Mouse (Mus musculus): ENCODE results near the gene Mrgprf.

- TF ChIP-seq MAFK (IDR thresholded peaks at IDR 0.05; ENCODE audit: insufficient read depth, low read depth, low read length): no peak
- TF ChIP-seq CHD2 (IDR thresholded peaks at IDR 0.05; ENCODE audit: low read depth, low read length): no peak
- no peak for TF ChIP-seq ZNF384 (IDR thresholded peaks at IDR 0.05; ENCODE audit: low read depth, low read length)
- no peak for TF ChIP-seq ZC3H11A (IDR thresholded peaks at IDR 0.05; ENCODE audit: borderline replicate concordance, low read depth, low read length)
- TF ChIP-seq HCFC1 (IDR thresholded peaks at IDR 0.05; ENCODE audit: borderline replicate concordance, insufficient read depth, low read length): no peak
Measured at GRCm38 (mm10) chr7:145329982-145330381, 29.4 kb downstream of the Mrgprf start.
